Mouse (Mus musculus): ENCODE data around the gene Tspan17. TPM values are rescaled to one million over a fixed set of nuclear protein-coding genes. Genes with fewer than 3 reads are reported as not detected.
A peak's percentile ranks its signal among the peaks of the same experiment; 100 is the strongest.
"Not testable (repeated sequence)": the region's sequence is repeated elsewhere in the genome, so short reads cannot be mapped to it uniquely, and the experiment has no call there.

Gene Tspan17
- polyA plus RNA-seq, 1 experiment, result 12.6 TPM

DNA sequence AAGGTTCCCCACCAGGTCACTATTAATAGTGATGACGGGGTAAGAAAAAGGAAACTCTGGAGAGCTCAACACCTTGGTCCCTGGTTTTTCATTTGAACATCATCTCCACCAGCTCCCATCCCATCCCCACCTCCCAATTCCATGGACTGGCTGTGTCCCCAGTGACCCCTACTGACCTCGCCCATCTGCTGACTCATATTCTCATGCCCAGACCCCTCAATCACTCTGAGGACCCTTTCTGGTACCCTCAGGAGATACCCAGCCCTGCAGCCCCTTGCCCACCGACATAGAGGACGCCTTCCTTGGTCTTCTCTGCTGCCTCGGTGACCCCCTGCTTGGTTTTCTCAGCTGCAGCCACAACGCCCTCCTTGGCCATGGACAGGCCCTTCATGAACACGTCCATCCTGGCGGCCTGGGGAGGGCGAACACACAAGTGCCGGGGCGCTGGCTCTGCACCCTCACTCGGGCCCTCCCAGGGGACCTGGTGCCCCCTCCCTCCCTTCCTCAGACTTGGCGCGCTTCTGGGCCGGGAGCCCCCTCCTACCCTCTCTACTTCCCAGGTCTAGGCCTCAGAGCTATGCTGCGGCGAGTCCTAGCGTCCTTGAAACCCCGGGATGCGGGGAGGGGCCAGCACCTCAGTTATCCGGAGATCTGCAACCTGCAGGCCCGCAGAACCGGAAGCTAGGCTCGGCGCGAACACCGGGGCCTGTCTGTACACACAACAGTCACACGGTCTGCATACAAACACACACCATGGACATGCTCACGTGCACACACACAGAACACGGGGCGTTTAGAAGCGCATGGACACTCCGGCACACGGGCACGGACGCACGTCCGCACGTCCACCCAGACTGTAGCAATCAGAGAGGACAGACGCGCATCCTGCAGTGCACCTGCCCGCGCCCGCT, 23.6 kb upstream of the Tspan17 start:
- H3K36me3 ChIP-seq (ENCODE audit: control insufficient read depth, insufficient read depth, low read length), result no peaks in the 10 kb centered on the region
- H3K27me3 ChIP-seq (replicated peaks; ENCODE audit: control insufficient read depth, insufficient read depth, low read length), result no peaks in the 10 kb centered on the region
- no peaks in the 10 kb centered on the region for H3K4me1 ChIP-seq (ENCODE audit: control insufficient read depth, insufficient read depth, low read length)
- no peak for DNase-seq
- no peak for TF ChIP-seq POLR2A (IDR thresholded peaks at IDR 0.05; ENCODE audit: low read depth, low read length)
- TF ChIP-seq CTCF (conservative IDR thresholded peaks at IDR 0.05; ENCODE audit: insufficient read depth, insufficient read length, low read depth, low read length), result no peak
- 7% methylated on average over 44 of the region's 44 CpGs for WGBS
- H3K27ac ChIP-seq (ENCODE audit: insufficient read depth, low read depth, low read length), result no peak overlapping the region
- H3K4me3 ChIP-seq (ENCODE audit: insufficient read depth, low read depth, low read length), result no peak overlapping the region

GRCm38 (mm10) chr13:54766192-54766768, 22.9 kb upstream of the Tspan17 start, which contains the start of gene Sncb:
Gene Sncb (minus strand): TSS chr13:54766595.
- no peak within 1 kb of the TSS for H3K4me3 ChIP-seq (ENCODE audit: insufficient read depth, low read depth, low read length)
- H3K4me1 ChIP-seq (ENCODE audit: control insufficient read depth, insufficient read depth, low read length), result no peaks in the 10 kb centered on the region
- 3% methylated on average over 35 of the region's 35 CpGs for WGBS
- peak; percentile 22 for DNase-seq
- H3K27me3 ChIP-seq (replicated peaks; ENCODE audit: control insufficient read depth, insufficient read depth, low read length), result no peaks in the 10 kb centered on the region
- no peaks in the 10 kb centered on the region for H3K36me3 ChIP-seq (ENCODE audit: control insufficient read depth, insufficient read depth, low read length)
- no peak within 1 kb of the TSS for H3K27ac ChIP-seq (ENCODE audit: insufficient read depth, low read depth, low read length)
- TF ChIP-seq CTCF (conservative IDR thresholded peaks at IDR 0.05; ENCODE audit: insufficient read depth, insufficient read length, low read depth, low read length), result no peak; the same call in 1 of the 2 replicates
- no peak for TF ChIP-seq POLR2A (IDR thresholded peaks at IDR 0.05; ENCODE audit: low read depth, low read length)

DNA sequence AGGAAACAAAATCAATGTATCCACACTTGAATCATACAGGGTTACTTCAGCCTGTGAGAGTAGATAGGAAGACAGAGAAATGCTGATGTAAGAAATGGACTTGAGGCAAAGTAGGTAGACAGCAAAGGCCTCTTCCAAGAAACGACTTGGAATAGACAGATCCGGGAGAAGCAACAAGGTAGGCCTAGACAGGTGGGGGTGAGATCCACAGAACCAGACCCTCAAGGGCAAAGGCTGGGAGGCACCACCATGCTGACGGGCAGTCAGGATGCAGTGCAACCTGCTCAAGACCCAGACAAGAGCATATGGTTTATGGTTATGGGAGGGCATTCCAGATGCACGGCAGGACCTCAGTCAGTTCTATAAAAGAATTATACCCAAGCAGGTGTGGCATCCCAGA, 22.2 kb upstream of the Tspan17 start:
- H3K4me3 ChIP-seq (ENCODE audit: insufficient read depth, low read depth, low read length), result no peak overlapping the region
- H3K27me3 ChIP-seq (replicated peaks; ENCODE audit: control insufficient read depth, insufficient read depth, low read length), result no peaks in the 10 kb centered on the region
- no peak for DNase-seq
- no peak overlapping the region for H3K27ac ChIP-seq (ENCODE audit: insufficient read depth, low read depth, low read length)
- no peaks in the 10 kb centered on the region for H3K4me1 ChIP-seq (ENCODE audit: control insufficient read depth, insufficient read depth, low read length)
- H3K36me3 ChIP-seq (ENCODE audit: control insufficient read depth, insufficient read depth, low read length), result no peaks in the 10 kb centered on the region
- TF ChIP-seq CTCF (conservative IDR thresholded peaks at IDR 0.05; ENCODE audit: insufficient read depth, insufficient read length, low read depth, low read length) (no peak), POLR2A (IDR thresholded peaks at IDR 0.05; ENCODE audit: low read depth, low read length) (no peak)
- 71% methylated on average over 4 of the region's 4 CpGs for WGBS

- no peak overlapping the region for H3K4me3 ChIP-seq (ENCODE audit: insufficient read depth, low read depth, low read length)
- no peak overlapping the region for H3K27ac ChIP-seq (ENCODE audit: insufficient read depth, low read depth, low read length)
- H3K4me1 ChIP-seq (ENCODE audit: control insufficient read depth, insufficient read depth, low read length), result no peaks in the 10 kb centered on the region
- 80% methylated on average over 3 of the region's 3 CpGs for WGBS
- TF ChIP-seq CTCF (conservative IDR thresholded peaks at IDR 0.05; ENCODE audit: insufficient read depth, insufficient read length, low read depth, low read length), result no peak
- no peak for TF ChIP-seq POLR2A (IDR thresholded peaks at IDR 0.05; ENCODE audit: low read depth, low read length)
- no peaks in the 10 kb centered on the region for H3K36me3 ChIP-seq (ENCODE audit: control insufficient read depth, insufficient read depth, low read length)
- peak; percentile 24 for DNase-seq
- no peaks in the 10 kb centered on the region for H3K27me3 ChIP-seq (replicated peaks; ENCODE audit: control insufficient read depth, insufficient read depth, low read length)
Measured at GRCm38 (mm10) chr13:54780592-54780991, 8.6 kb upstream of the Tspan17 start.

GRCm38 (mm10) chr13:54781086-54781485, 8.1 kb upstream of the Tspan17 start:
- WGBS, result 85% methylated on average over 3 of the region's 3 CpGs
- H3K4me3 ChIP-seq (ENCODE audit: insufficient read depth, low read depth, low read length), result no peak overlapping the region
- no peak overlapping the region for H3K27ac ChIP-seq (ENCODE audit: insufficient read depth, low read depth, low read length)
- TF ChIP-seq POLR2A (IDR thresholded peaks at IDR 0.05; ENCODE audit: low read depth, low read length), result no peak
- TF ChIP-seq CTCF (conservative IDR thresholded peaks at IDR 0.05; ENCODE audit: insufficient read depth, insufficient read length, low read depth, low read length), result no peak
- no peaks in the 10 kb centered on the region for H3K27me3 ChIP-seq (replicated peaks; ENCODE audit: control insufficient read depth, insufficient read depth, low read length)
- no peaks in the 10 kb centered on the region for H3K36me3 ChIP-seq (ENCODE audit: control insufficient read depth, insufficient read depth, low read length)
- no peak for DNase-seq
- H3K4me1 ChIP-seq (ENCODE audit: control insufficient read depth, insufficient read depth, low read length), result no peaks in the 10 kb centered on the region

DNA sequence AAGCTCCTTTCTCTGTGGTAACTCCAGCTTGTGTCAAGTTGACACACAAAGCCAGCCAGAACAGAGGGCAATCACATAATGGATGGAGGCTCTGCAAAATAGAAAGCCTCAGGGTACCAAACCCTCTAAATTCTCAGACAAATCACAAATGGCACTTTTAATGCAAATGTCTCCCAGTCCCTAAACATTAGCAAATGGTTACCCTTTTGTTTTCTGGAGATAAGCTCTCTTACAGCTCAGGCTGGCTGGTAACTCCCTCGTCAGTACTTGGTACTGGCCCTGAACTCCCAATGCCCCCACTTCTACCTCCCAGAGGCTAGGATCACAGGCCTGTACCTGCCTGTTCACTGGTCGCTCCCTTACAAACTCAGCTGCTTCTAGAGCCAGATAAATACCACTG, 5.9 kb upstream of the Tspan17 start:
- no peak overlapping the region for H3K27ac ChIP-seq (ENCODE audit: insufficient read depth, low read depth, low read length)
- H3K27me3 ChIP-seq (replicated peaks; ENCODE audit: control insufficient read depth, insufficient read depth, low read length), result no peaks in the 10 kb centered on the region
- H3K4me1 ChIP-seq (ENCODE audit: control insufficient read depth, insufficient read depth, low read length), result no peaks in the 10 kb centered on the region
- WGBS, result 63% methylated on average over 2 of the region's 2 CpGs
- H3K36me3 ChIP-seq (ENCODE audit: control insufficient read depth, insufficient read depth, low read length), result no peaks in the 10 kb centered on the region
- no peak overlapping the region for H3K4me3 ChIP-seq (ENCODE audit: insufficient read depth, low read depth, low read length)
- no peak for DNase-seq
- TF ChIP-seq POLR2A (IDR thresholded peaks at IDR 0.05; ENCODE audit: low read depth, low read length) (no peak), CTCF (conservative IDR thresholded peaks at IDR 0.05; ENCODE audit: insufficient read depth, insufficient read length, low read depth, low read length) (no peak)

GRCm38 (mm10) chr13:54783698-54784097, 5.5 kb upstream of the Tspan17 start, which contains the start of gene Eif4e1b:
Gene Eif4e1b (plus strand): TSS chr13:54783998.
- no peak for TF ChIP-seq CTCF (conservative IDR thresholded peaks at IDR 0.05; ENCODE audit: insufficient read depth, insufficient read length, low read depth, low read length)
- TF ChIP-seq POLR2A (IDR thresholded peaks at IDR 0.05; ENCODE audit: low read depth, low read length), result no peak
- H3K4me1 ChIP-seq (ENCODE audit: control insufficient read depth, insufficient read depth, low read length), result no peaks in the 10 kb centered on the region
- no peaks in the 10 kb centered on the region for H3K27me3 ChIP-seq (replicated peaks; ENCODE audit: control insufficient read depth, insufficient read depth, low read length)
- H3K27ac ChIP-seq (ENCODE audit: insufficient read depth, low read depth, low read length), result no peak within 1 kb of the TSS
- no peaks in the 10 kb centered on the region for H3K36me3 ChIP-seq (ENCODE audit: control insufficient read depth, insufficient read depth, low read length)
- H3K4me3 ChIP-seq (ENCODE audit: insufficient read depth, low read depth, low read length), result no peak within 1 kb of the TSS
- WGBS, result 86% methylated on average over 4 of the region's 4 CpGs
- no peak for DNase-seq

DNA sequence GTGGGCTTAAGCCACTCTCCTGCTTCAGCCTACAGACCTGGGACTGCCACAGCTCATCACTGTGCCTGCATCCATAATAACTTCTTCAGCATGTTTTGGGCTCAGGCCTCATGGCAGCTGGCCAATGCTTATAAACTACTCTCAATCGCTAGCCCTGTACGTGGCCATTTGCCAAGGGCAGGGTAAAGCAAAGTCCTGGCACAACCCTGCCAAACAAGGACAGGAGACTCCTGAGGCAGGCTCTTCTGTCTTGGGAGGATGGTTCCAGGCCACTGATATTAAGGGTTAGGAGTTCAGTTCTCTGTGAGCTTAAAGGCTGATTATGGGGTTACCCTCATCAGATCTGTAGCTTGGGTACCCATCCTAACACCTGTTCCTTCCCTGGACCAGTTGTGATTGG, 1.6 kb upstream of the Tspan17 start:
- WGBS, result 13% methylated on average over 2 of the region's 2 CpGs
- peak; percentile 73 for DNase-seq
- H3K4me3 ChIP-seq (ENCODE audit: insufficient read depth, low read depth, low read length); H3K4me1 ChIP-seq (ENCODE audit: control insufficient read depth, insufficient read depth, low read length); H3K27ac ChIP-seq (ENCODE audit: insufficient read depth, low read depth, low read length); H3K36me3 ChIP-seq (ENCODE audit: control insufficient read depth, insufficient read depth, low read length); H3K27me3 ChIP-seq (replicated peaks; ENCODE audit: control insufficient read depth, insufficient read depth, low read length): not testable (repeated sequence)
